Mouse (Mus musculus) embryonic facial prominence, embryonic 12.5 days (tissue): ENCODE data around the gene Srgap3. TPM values are rescaled to one million over a fixed set of nuclear protein-coding genes. Genes with fewer than 3 reads are reported as not detected.
"Not testable (repeated sequence)": the region's sequence is repeated elsewhere in the genome, so short reads cannot be mapped to it uniquely, and the experiment has no call there.

ENCODE experiments used
- ATAC-seq: fragments of 200-750 bp; cut with Nextera tagmentation; 2 replicates; pipeline ENCODE4 v1.8.0; 2017; ENCODE audit not compliant: insufficient number of reproducible peaks, insufficient read depth, low FRiP score, low TSS enrichment
- H3K27ac ChIP-seq: fragments of 300-500 bp; sonication (generic); 2 replicates; pipeline ENCODE4 v1.5.1; 2016; ENCODE audit warnings: mild to moderate bottlenecking
- H3K27me3 ChIP-seq: fragments of 300-500 bp; sonication (generic); 2 replicates; pipeline ENCODE4 v1.6.1; 2016; ENCODE audit warnings: mild to moderate bottlenecking, moderate library complexity
- H3K36me3 ChIP-seq: fragments of 300-500 bp; sonication (generic); 2 replicates; pipeline ENCODE4 v1.6.1; 2016; ENCODE audit warnings: mild to moderate bottlenecking
- H3K4me1 ChIP-seq: fragments of 300-500 bp; sonication (generic); 2 replicates; pipeline ENCODE4 v1.6.1; 2016
- H3K4me2 ChIP-seq: fragments of 300-500 bp; sonication (generic); replicated peaks from 2 replicates; pipeline ENCODE4 v1.6.1; 2016; ENCODE audit warnings: mild to moderate bottlenecking, moderate library complexity
- H3K4me3 ChIP-seq: fragments of 300-500 bp; sonication (generic); 2 replicates; pipeline ENCODE4 v1.5.1; 2016; ENCODE audit warnings: mild to moderate bottlenecking
- H3K9ac ChIP-seq: fragments of 300-500 bp; sonication (generic); 2 replicates; pipeline ENCODE4 v1.6.1; 2016; ENCODE audit warnings: mild to moderate bottlenecking, moderate library complexity
- H3K9me3 ChIP-seq: fragments of 300-500 bp; sonication (generic); 2 replicates; pipeline ENCODE4 v1.6.1; 2016; ENCODE audit warnings: mild to moderate bottlenecking, moderate library complexity
- WGBS: fragments of 180-500 bp; shearing (Covaris S2); methylation state at CpG from one replicate; pipeline ENCODE4 v1.1.7; 2016; 5-methylcytosine and 5-hydroxymethylcytosine counted together
- polyA plus RNA-seq: library from polyadenylated mRNA; unstranded; fragments of >200 nt; fragmentation: Nextera tagmentation; extraction: Ambion mirVana; gene quantifications from 2 replicates; pipeline ENCODE4 v1.2.1, GENCODE M21; 2016

The Srgap3 gene
- polyA plus RNA-seq, 1 experiment from 2014 or later: 8.9 TPM

- no peaks in the 10 kb centered on the region for H3K4me1 ChIP-seq
Observed at GRCm38 (mm10) chr6:112871241-112871780, 75.8 kb downstream of the Srgap3 start.

GRCm38 (mm10) chr6:112868197-112868957 is 78.7 kb downstream of the Srgap3 start:
- Histone ChIP-seq H3K27ac (no peak overlapping the region), H3K36me3 (no peaks in the 10 kb centered on the region), H3K4me2 (no peak overlapping the region), H3K9me3 (no peaks in the 10 kb centered on the region), H3K9ac (no peak overlapping the region), H3K4me3 (no peak overlapping the region), H3K27me3 (no peaks in the 10 kb centered on the region), H3K4me1 (peaks cover 8% of the 10 kb centered on the region)
- ATAC-seq: no peak
- 84% methylated on average over 9 of the region's 9 CpGs for WGBS

More at GRCm38 (mm10) chr6:112871241-112871780, 75.8 kb downstream of the Srgap3 start:
- no peak overlapping the region for H3K4me2 ChIP-seq
- no peaks in the 10 kb centered on the region for H3K36me3 ChIP-seq
- 85% methylated on average over 7 of the region's 7 CpGs for WGBS
- H3K9ac ChIP-seq: no peak overlapping the region
- H3K9me3 ChIP-seq: no peaks in the 10 kb centered on the region
- no peak for ATAC-seq
- H3K27ac ChIP-seq: no peak overlapping the region
- H3K4me3 ChIP-seq: no peak overlapping the region
- no peaks in the 10 kb centered on the region for H3K27me3 ChIP-seq

- Histone ChIP-seq H3K27ac (no peak overlapping the region), H3K9ac (no peak overlapping the region), H3K9me3 (no peaks in the 10 kb centered on the region), H3K4me2 (no peak overlapping the region), H3K36me3 (no peaks in the 10 kb centered on the region), H3K4me3 (no peak overlapping the region), H3K27me3 (no peaks in the 10 kb centered on the region), H3K4me1 (peaks cover 8% of the 10 kb centered on the region)
- ATAC-seq: no peak
- 94% methylated on average over 4 of the region's 4 CpGs for WGBS
Observed at GRCm38 (mm10) chr6:112866096-112866495, 81.0 kb downstream of the Srgap3 start.

GRCm38 (mm10) chr6:112865021-112865531 is 82.0 kb downstream of the Srgap3 start:
- Histone ChIP-seq H3K4me3 (no peak overlapping the region), H3K9ac (no peak overlapping the region), H3K9me3 (no peaks in the 10 kb centered on the region), H3K27me3 (no peaks in the 10 kb centered on the region), H3K36me3 (no peaks in the 10 kb centered on the region), H3K4me1 (peaks cover 8% of the 10 kb centered on the region), H3K4me2 (no peak overlapping the region), H3K27ac (no peak overlapping the region)
- WGBS: 54% methylated on average over 6 of the region's 6 CpGs
- no peak for ATAC-seq

- WGBS: 83% methylated on average over 7 of the region's 7 CpGs
Observed at GRCm38 (mm10) chr6:112862465-112862864, 84.6 kb downstream of the Srgap3 start.

GRCm38 (mm10) chr6:112861351-112862297 is 85.4 kb downstream of the Srgap3 start:
- H3K27me3 ChIP-seq: no peaks in the 10 kb centered on the region
- H3K4me3 ChIP-seq: no peak overlapping the region
- no peak overlapping the region for H3K27ac ChIP-seq
- 83% methylated on average over 11 of the region's 11 CpGs for WGBS
- H3K36me3 ChIP-seq: no peaks in the 10 kb centered on the region
- H3K9ac ChIP-seq: no peak overlapping the region
- peaks cover 16% of the 10 kb centered on the region for H3K4me1 ChIP-seq
- no peaks in the 10 kb centered on the region for H3K9me3 ChIP-seq
- no peak overlapping the region for H3K4me2 ChIP-seq
- no peak for ATAC-seq

More at GRCm38 (mm10) chr6:112862465-112862864, 84.6 kb downstream of the Srgap3 start:
- H3K27ac ChIP-seq: no peak overlapping the region
- H3K4me3 ChIP-seq: no peak overlapping the region
- H3K4me1 ChIP-seq: peaks cover 8% of the 10 kb centered on the region
- H3K9me3 ChIP-seq: no peaks in the 10 kb centered on the region
- H3K36me3 ChIP-seq: no peaks in the 10 kb centered on the region
- no peak overlapping the region for H3K4me2 ChIP-seq
- no peak overlapping the region for H3K9ac ChIP-seq
- no peaks in the 10 kb centered on the region for H3K27me3 ChIP-seq
- no peak for ATAC-seq

GRCm38 (mm10) chr6:112860290-112860689 is 86.8 kb downstream of the Srgap3 start:
- H3K9me3 ChIP-seq, H3K27me3 ChIP-seq, H3K27ac ChIP-seq, H3K36me3 ChIP-seq, H3K9ac ChIP-seq, H3K4me2 ChIP-seq, ATAC-seq, H3K4me3 ChIP-seq: not testable (repeated sequence)
- 89% methylated on average over 5 of the region's 5 CpGs for WGBS
- H3K4me1 ChIP-seq: peaks cover 10% of the 10 kb centered on the region

GRCm38 (mm10) chr6:112857057-112857456 is 90.0 kb downstream of the Srgap3 start:
- H3K4me2 ChIP-seq: no peak overlapping the region
- H3K27ac ChIP-seq: no peak overlapping the region
- H3K4me3 ChIP-seq: no peak overlapping the region
- H3K4me1 ChIP-seq: peaks cover 11% of the 10 kb centered on the region
- no peaks in the 10 kb centered on the region for H3K27me3 ChIP-seq
- no peaks in the 10 kb centered on the region for H3K36me3 ChIP-seq
- no peak overlapping the region for H3K9ac ChIP-seq
- no peaks in the 10 kb centered on the region for H3K9me3 ChIP-seq
- 0 out of 2 replicates have a peak, but pooled peaks have one; percentile 25 for ATAC-seq
- WGBS: 27% methylated on average over 6 of the region's 6 CpGs

- no peaks in the 10 kb centered on the region for H3K9me3 ChIP-seq
- H3K9ac ChIP-seq: no peak overlapping the region
- H3K36me3 ChIP-seq: no peaks in the 10 kb centered on the region
- H3K27me3 ChIP-seq: no peaks in the 10 kb centered on the region
- H3K27ac ChIP-seq: no peak overlapping the region
- ATAC-seq: no peak
- no peak overlapping the region for H3K4me2 ChIP-seq
- peaks cover 11% of the 10 kb centered on the region for H3K4me1 ChIP-seq
- H3K4me3 ChIP-seq: no peak overlapping the region
- 82% methylated on average over 6 of the region's 6 CpGs for WGBS
Observed at GRCm38 (mm10) chr6:112855183-112855582, 91.9 kb downstream of the Srgap3 start.

- H3K9me3 ChIP-seq: no peaks in the 10 kb centered on the region
- no peak overlapping the region for H3K4me3 ChIP-seq
- no peaks in the 10 kb centered on the region for H3K36me3 ChIP-seq
- ATAC-seq: no peak
- H3K4me2 ChIP-seq: no peak overlapping the region
- no peaks in the 10 kb centered on the region for H3K27me3 ChIP-seq
- no peak overlapping the region for H3K27ac ChIP-seq
- no peak overlapping the region for H3K9ac ChIP-seq
- WGBS: 41% methylated on average over 14 of the region's 14 CpGs
- H3K4me1 ChIP-seq: peaks cover 11% of the 10 kb centered on the region
Observed at GRCm38 (mm10) chr6:112852261-112853235, 94.5 kb downstream of the Srgap3 start.
